Mouse (Mus musculus): Measurements from ENCODE around the gene Mllt10. TPM values are rescaled to one million over a fixed set of nuclear protein-coding genes. Genes with fewer than 3 reads are reported as not detected.

The Mllt10 gene
- total and polyA plus RNA-seq, 3 experiments = 33.3 to 64.1 TPM; not detected in 1

- H3K4me3 ChIP-seq (ENCODE audit: control insufficient read depth in 1 of 2, insufficient read depth in 1 of 2, low read depth in 2 of 2, low read length in 2 of 2) = no peak overlapping the region
- no peaks in the 10 kb centered on the region for H3K9me3 ChIP-seq (replicated peaks; ENCODE audit: insufficient read depth, low read length)
- H3K4me1 ChIP-seq (ENCODE audit: control insufficient read depth in 1 of 2, insufficient read depth in 2 of 2, low read length in 2 of 2) = peaks cover 0 to 7% of the 10 kb centered on the region in 2 experiments; a peak in 2 of 4 replicates
- 0 out of 2 replicates have a peak, but pooled peaks cover 1% of the 10 kb centered on the region for H3K79me2 ChIP-seq (ENCODE audit: control insufficient read depth, insufficient read depth, low read length, poor library complexity)
- no peaks in the 10 kb centered on the region for H3K27me3 ChIP-seq (ENCODE audit: control insufficient read depth in 1 of 2, insufficient read depth in 2 of 2, low read length in 2 of 2)
- TF ChIP-seq MEF2A (IDR thresholded peaks at IDR 0.05; ENCODE audit: extremely low read depth, insufficient replicate concordance, low read depth, low read length, poor library complexity, severe bottlenecking) (no peak), E2F4 (IDR thresholded peaks at IDR 0.05; ENCODE audit: borderline replicate concordance, low read depth, low read length) (no peak)
- H3K36me3 ChIP-seq (ENCODE audit: control insufficient read depth in 1 of 2, insufficient read depth in 2 of 2, low read length in 2 of 2) = peaks cover 13 to 26% of the 10 kb centered on the region in 2 experiments
- no peak overlapping the region for H3K27ac ChIP-seq (ENCODE audit: control insufficient read depth, low read depth, low read length)
- H3K9ac ChIP-seq (ENCODE audit: control insufficient read depth, low read depth, low read length, poor library complexity, severe bottlenecking) = no peak overlapping the region
- no peak for DNase-seq (ENCODE audit: low read depth, low spot score)
Measured at GRCm38 (mm10) chr2:18195285-18195684, 140.2 kb downstream of the Mllt10 start.

- no peak overlapping the region for H3K27ac ChIP-seq (ENCODE audit: control insufficient read depth, low read depth, low read length)
- no peaks in the 10 kb centered on the region for H3K9me3 ChIP-seq (replicated peaks; ENCODE audit: insufficient read depth, low read length)
- H3K4me3 ChIP-seq (ENCODE audit: control insufficient read depth in 1 of 2, insufficient read depth in 1 of 2, low read depth in 2 of 2, low read length in 2 of 2) = no peak overlapping the region
- DNase-seq (ENCODE audit: low read depth, low spot score) = peak; percentile 90
- no peaks in the 10 kb centered on the region for H3K27me3 ChIP-seq (ENCODE audit: control insufficient read depth in 1 of 2, insufficient read depth in 2 of 2, low read length in 2 of 2)
- 0 out of 2 replicates have a peak, but pooled peaks cover 1% of the 10 kb centered on the region for H3K79me2 ChIP-seq (ENCODE audit: control insufficient read depth, insufficient read depth, low read length, poor library complexity)
- H3K9ac ChIP-seq (ENCODE audit: control insufficient read depth, low read depth, low read length, poor library complexity, severe bottlenecking) = no peak overlapping the region
- no peak for TF ChIP-seq MXI1 (IDR thresholded peaks at IDR 0.05; ENCODE audit: low read depth, low read length)
- no peak for TF ChIP-seq GABPA (IDR thresholded peaks at IDR 0.05; ENCODE audit: low read depth, low read length)
- no peak for TF ChIP-seq NRF1 (IDR thresholded peaks at IDR 0.05; ENCODE audit: insufficient read depth, low read depth, low read length, poor library complexity, severe bottlenecking)
- TF ChIP-seq KAT2A (conservative IDR thresholded peaks at IDR 0.05; ENCODE audit: low read depth, low read length) = 0 out of 2 replicates have a peak, but pooled peaks have one; percentile 20
- no peak for TF ChIP-seq UBTF (IDR thresholded peaks at IDR 0.05; ENCODE audit: borderline replicate concordance, insufficient read depth, low read depth, low read length)
- TF ChIP-seq ETS1 (IDR thresholded peaks at IDR 0.05; ENCODE audit: low read depth, low read length) = 0 out of 2 replicates have a peak, but pooled peaks have one; percentile 33
- peak; percentile 32 for TF ChIP-seq SIN3A (IDR thresholded peaks at IDR 0.05; ENCODE audit: low read length)
- TF ChIP-seq RCOR1 (IDR thresholded peaks at IDR 0.05; ENCODE audit: low read depth, low read length) = peak; percentile 44; the same call in 1 of the 2 replicates
- peaks cover 13 to 29% of the 10 kb centered on the region in 2 experiments for H3K36me3 ChIP-seq (ENCODE audit: control insufficient read depth in 1 of 2, insufficient read depth in 2 of 2, low read length in 2 of 2)
- peaks cover 0 to 7% of the 10 kb centered on the region in 2 experiments; a peak in 2 of 4 replicates for H3K4me1 ChIP-seq (ENCODE audit: control insufficient read depth in 1 of 2, insufficient read depth in 2 of 2, low read length in 2 of 2)
Measured at GRCm38 (mm10) chr2:18195691-18196396, 140.8 kb downstream of the Mllt10 start.

- Histone ChIP-seq H3K4me3 (ENCODE audit: control insufficient read depth in 1 of 2, insufficient read depth in 1 of 2, low read depth in 2 of 2, low read length in 2 of 2) (no peak overlapping the region), H3K36me3 (ENCODE audit: control insufficient read depth in 1 of 2, insufficient read depth in 2 of 2, low read length in 2 of 2) (peaks cover 2 to 41% of the 10 kb centered on the region in 2 experiments; a peak in 3 of 4 replicates), H3K27me3 (ENCODE audit: control insufficient read depth in 1 of 2, insufficient read depth in 2 of 2, low read length in 2 of 2) (no peaks in the 10 kb centered on the region), H3K9ac (ENCODE audit: control insufficient read depth, low read depth, low read length, poor library complexity, severe bottlenecking) (no peak overlapping the region), H3K27ac (ENCODE audit: control insufficient read depth, low read depth, low read length) (no peak overlapping the region), H3K79me2 (ENCODE audit: control insufficient read depth, insufficient read depth, low read length, poor library complexity) (0 out of 2 replicates have a peak, but pooled peaks cover under 1% of the 10 kb centered on the region), H3K4me1 (ENCODE audit: control insufficient read depth in 1 of 2, insufficient read depth in 2 of 2, low read length in 2 of 2) (no peaks in the 10 kb centered on the region), H3K9me3 (replicated peaks; ENCODE audit: insufficient read depth, low read length) (no peaks in the 10 kb centered on the region)
- peak; percentile 23 for DNase-seq (ENCODE audit: low read depth, low spot score)
- TF ChIP-seq MEF2A (IDR thresholded peaks at IDR 0.05; ENCODE audit: extremely low read depth, insufficient replicate concordance, low read depth, low read length, poor library complexity, severe bottlenecking) (no peak), CHD1 (IDR thresholded peaks at IDR 0.05; ENCODE audit: low read depth, low read length) (no peak), RAD21 (IDR thresholded peaks at IDR 0.05; ENCODE audit: low read depth, low read length) (no peak), GABPA (IDR thresholded peaks at IDR 0.05; ENCODE audit: low read depth, low read length) (no peak), JUND (IDR thresholded peaks at IDR 0.05; ENCODE audit: low read depth, low read length) (no peak), POLR2A (IDR thresholded peaks at IDR 0.05; ENCODE audit: control insufficient read depth in 1 of 2, insufficient read depth in 1 of 2, low read depth in 1 of 2, low read length in 2 of 2, poor library complexity in 1 of 2) (no peak), MYB (IDR thresholded peaks at IDR 0.05; ENCODE audit: low read depth, low read length) (no peak), E2F4 (IDR thresholded peaks at IDR 0.05; ENCODE audit: borderline replicate concordance, low read depth, low read length) (no peak), HCFC1 (IDR thresholded peaks at IDR 0.05; ENCODE audit: low read depth, low read length) (no peak), MXI1 (IDR thresholded peaks at IDR 0.05; ENCODE audit: low read depth, low read length) (no peak), TBP (IDR thresholded peaks at IDR 0.05; ENCODE audit: low read depth, low read length) (no peak), ETS1 (IDR thresholded peaks at IDR 0.05; ENCODE audit: low read depth, low read length) (no peak), KAT2A (conservative IDR thresholded peaks at IDR 0.05; ENCODE audit: low read depth, low read length) (no peak), CTCF (IDR thresholded peaks at IDR 0.05 in 2 of 3, conservative IDR thresholded peaks at IDR 0.05 in 1 of 3; ENCODE audit: control insufficient read depth in 1 of 3, insufficient read depth in 1 of 3, low read depth in 2 of 3, low read length in 3 of 3, poor library complexity in 1 of 3, severe bottlenecking in 1 of 3) (no peak), RCOR1 (IDR thresholded peaks at IDR 0.05; ENCODE audit: low read depth, low read length) (no peak), MAX (IDR thresholded peaks at IDR 0.05; ENCODE audit: low read length) (no peak)
Measured at GRCm38 (mm10) chr2:18201820-18202462, 146.9 kb downstream of the Mllt10 start.

Measured in MEL (cell line).